Mouse (Mus musculus) kidney, adult 2 months (tissue): ENCODE data around the gene Nomo1.

Experiments
- CTCF ChIP-seq: fragments of 200-500 bp; conservative IDR thresholded peaks from 2 replicates; pipeline ENCODE4 v1.5.1; 2011; ENCODE audit warnings: low read depth, mild to moderate bottlenecking, control low read depth, low read length, moderate library complexity, mixed read lengths; ENCODE audit not compliant: insufficient read depth, insufficient read length
- POLR2A ChIP-seq: fragments of 200-500 bp; IDR thresholded peaks from one replicate; pipeline ENCODE4 v1.6.1; 2011; ENCODE audit warnings: low read depth, low read length, control low read depth

DNA sequence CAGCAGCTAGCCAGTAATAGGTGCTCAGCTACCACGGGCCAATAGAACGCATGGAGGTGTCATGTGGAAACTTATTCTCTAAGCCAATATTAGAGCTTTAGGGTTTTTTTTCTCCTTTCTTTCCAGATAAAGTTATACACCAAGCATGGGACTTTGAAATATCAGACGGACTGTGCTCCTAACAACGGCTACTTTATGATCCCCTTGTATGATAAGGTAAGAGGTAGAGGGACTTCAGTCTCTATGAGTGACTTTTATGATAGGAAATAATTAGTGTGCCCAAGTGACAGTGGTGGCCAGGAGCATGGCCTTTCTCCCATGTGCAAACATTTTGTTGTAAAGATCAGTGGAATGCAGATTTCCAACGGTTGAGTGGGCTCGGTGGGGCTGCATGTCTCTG is 3.9 kb downstream of the Nomo1 start:
- TF ChIP-seq POLR2A (no peak), CTCF (no peak)
